Mouse (Mus musculus) MEL (cell line): ENCODE data around the gene Nudt3. TPM values are rescaled to one million over a fixed set of nuclear protein-coding genes. Genes with fewer than 3 reads are reported as not detected.

Experiments
- DNase-seq: peaks from one replicate; pipeline ENCODE4 v3.0.0; 2011; ENCODE audit warnings: low read depth, low spot score
- H3K27ac ChIP-seq: 2 replicates; pipeline ENCODE4 v1.5.1; 2012; ENCODE audit warnings: low read depth, mild to moderate bottlenecking, control low read depth, low read length, moderate library complexity; ENCODE audit not compliant: control insufficient read depth
- H3K27me3 ChIP-seq, 2 experiments: fragments of 150-350 bp in 1 of 2; sonication (generic) in 1 of 2; 2 replicates each; pipeline ENCODE4 v1.6.1; 2012; ENCODE audit warnings: low read length in 2 of 2, mild to moderate bottlenecking in 2 of 2, improper control_type of control experiment in 1 of 2, moderate library complexity in 1 of 2; ENCODE audit not compliant: insufficient read depth in 2 of 2, control insufficient read depth in 1 of 2
- H3K36me3 ChIP-seq, 2 experiments: 2 replicates each; pipeline ENCODE4 v1.6.1; 2012 to 2014; ENCODE audit warnings: low read length in 2 of 2, improper control_type of control experiment in 1 of 2, inconsistent platforms in 1 of 2, mild to moderate bottlenecking in 1 of 2; ENCODE audit not compliant: insufficient read depth in 2 of 2, control insufficient read depth in 1 of 2
- H3K4me1 ChIP-seq, 2 experiments: fragments of 150-350 bp in 1 of 2; sonication (generic) in 1 of 2; 2 replicates each; pipeline ENCODE4 v1.6.1; 2012; ENCODE audit warnings: low read length in 2 of 2, improper control_type of control experiment in 1 of 2, mild to moderate bottlenecking in 1 of 2; ENCODE audit not compliant: insufficient read depth in 2 of 2, control insufficient read depth in 1 of 2
- H3K4me3 ChIP-seq, 2 experiments: fragments of 150-350 bp in 1 of 2; sonication (generic) in 1 of 2; 2 replicates each; pipeline ENCODE4 v1.5.1; 2012; ENCODE audit warnings: low read depth in 2 of 2, low read length in 2 of 2, mild to moderate bottlenecking in 2 of 2, moderate library complexity in 2 of 2, control low read depth in 1 of 2, improper control_type of control experiment in 1 of 2; ENCODE audit not compliant: control insufficient read depth in 1 of 2, insufficient read depth in 1 of 2
- H3K79me2 ChIP-seq: 2 replicates; pipeline ENCODE4 v1.6.1; 2012; ENCODE audit warnings: mild to moderate bottlenecking, low read length, moderate library complexity; ENCODE audit not compliant: control insufficient read depth, poor library complexity, insufficient read depth
- H3K9ac ChIP-seq: 2 replicates; pipeline ENCODE4 v1.6.1; 2012; ENCODE audit warnings: low read depth, mild to moderate bottlenecking, control low read depth, low read length, moderate library complexity; ENCODE audit not compliant: control insufficient read depth, poor library complexity, severe bottlenecking
- H3K9me3 ChIP-seq: fragments of 150-350 bp; sonication (generic); replicated peaks from 2 replicates; pipeline ENCODE4 v1.6.1; 2012; ENCODE audit warnings: mild to moderate bottlenecking, low read length, improper control_type of control experiment, moderate library complexity; ENCODE audit not compliant: insufficient read depth
- BHLHE40 ChIP-seq: IDR thresholded peaks from 2 replicates; pipeline ENCODE4 v1.6.1; 2012; ENCODE audit warnings: low read depth, mild to moderate bottlenecking, inconsistent platforms, low read length, improper control_type of control experiment, borderline replicate concordance
- CHD2 ChIP-seq: IDR thresholded peaks from 2 replicates; pipeline ENCODE4 v1.6.1; 2011; ENCODE audit warnings: low read length, improper control_type of control experiment
- CTCF ChIP-seq, 3 experiments: IDR thresholded peaks in 2 of 3; conservative IDR thresholded peaks in 1 of 3; 2 replicates each; pipeline ENCODE4 v1.5.1; 2011 to 2012; ENCODE audit warnings: low read length in 3 of 3, low read depth in 2 of 3, mild to moderate bottlenecking in 2 of 3, improper control_type of control experiment in 1 of 3, inconsistent platforms in 1 of 3, mixed read lengths in 1 of 3, moderate library complexity in 1 of 3; ENCODE audit not compliant: control insufficient read depth in 1 of 3, insufficient read depth in 1 of 3, poor library complexity in 1 of 3, severe bottlenecking in 1 of 3
- ELF1 ChIP-seq: IDR thresholded peaks from 2 replicates; pipeline ENCODE4 v1.6.1; 2014; ENCODE audit warnings: low read depth, mild to moderate bottlenecking, inconsistent platforms, low read length, improper control_type of control experiment, moderate library complexity
- GABPA ChIP-seq: IDR thresholded peaks from 2 replicates; pipeline ENCODE4 v1.6.1; 2012; ENCODE audit warnings: low read depth, mild to moderate bottlenecking, inconsistent platforms, low read length, improper control_type of control experiment, moderate library complexity
- HCFC1 ChIP-seq: IDR thresholded peaks from 2 replicates; pipeline ENCODE4 v1.6.1; 2012; ENCODE audit warnings: low read depth, mild to moderate bottlenecking, inconsistent platforms, low read length, improper control_type of control experiment, moderate library complexity
- JUND ChIP-seq: IDR thresholded peaks from 2 replicates; pipeline ENCODE4 v1.6.1; 2011; ENCODE audit warnings: low read depth, mild to moderate bottlenecking, improper control_type of control experiment, low read length
- MAFK ChIP-seq: IDR thresholded peaks from 2 replicates; pipeline ENCODE4 v1.6.1; 2011; ENCODE audit warnings: low read depth, mild to moderate bottlenecking, low read length, improper control_type of control experiment, borderline replicate concordance
- MAX ChIP-seq: IDR thresholded peaks from 2 replicates; pipeline ENCODE4 v1.6.1; 2011; ENCODE audit warnings: low read length, improper control_type of control experiment
- MYB ChIP-seq: IDR thresholded peaks from 2 replicates; pipeline ENCODE4 v1.6.1; 2011; ENCODE audit warnings: mild to moderate bottlenecking, low read depth, low read length, improper control_type of control experiment
- NELFE ChIP-seq: IDR thresholded peaks from 2 replicates; pipeline ENCODE4 v1.6.1; 2011; ENCODE audit warnings: low read depth, low read length, improper control_type of control experiment
- POLR2A ChIP-seq, 2 experiments: IDR thresholded peaks; 2 replicates each; pipeline ENCODE4 v1.6.1; 2011 to 2012; ENCODE audit warnings: low read length in 2 of 2, mild to moderate bottlenecking in 2 of 2, control low read depth in 1 of 2, improper control_type of control experiment in 1 of 2, low read depth in 1 of 2, moderate library complexity in 1 of 2; ENCODE audit not compliant: control insufficient read depth in 1 of 2, insufficient read depth in 1 of 2, poor library complexity in 1 of 2
- POLR2AphosphoS2 ChIP-seq: IDR thresholded peaks from 2 replicates; pipeline ENCODE4 v1.6.1; 2011; ENCODE audit warnings: low read length, improper control_type of control experiment
- POLR2AphosphoS5 ChIP-seq: IDR thresholded peaks from 2 replicates; pipeline ENCODE4 v1.6.1; 2012; ENCODE audit warnings: low read depth, borderline replicate concordance, mild to moderate bottlenecking, inconsistent platforms, low read length, moderate library complexity, mixed read lengths
- RAD21 ChIP-seq: IDR thresholded peaks from 2 replicates; pipeline ENCODE4 v1.6.1; 2011; ENCODE audit warnings: mild to moderate bottlenecking, low read depth, low read length, improper control_type of control experiment
- TAL1 ChIP-seq: IDR thresholded peaks from 2 replicates; pipeline ENCODE4 v1.6.1; 2012; ENCODE audit warnings: mild to moderate bottlenecking, inconsistent platforms, low read length, moderate library complexity, mixed read lengths
- UBTF ChIP-seq: IDR thresholded peaks from 2 replicates; pipeline ENCODE4 v1.6.1; 2012; ENCODE audit warnings: low read depth, mild to moderate bottlenecking, inconsistent platforms, low read length, improper control_type of control experiment, moderate library complexity, borderline replicate concordance; ENCODE audit not compliant: insufficient read depth
- USF1 ChIP-seq: IDR thresholded peaks from 2 replicates; pipeline ENCODE4 v1.6.1; 2014; ENCODE audit warnings: low read depth, mild to moderate bottlenecking, inconsistent platforms, low read length, improper control_type of control experiment, moderate library complexity
- ZMIZ1 ChIP-seq: IDR thresholded peaks from 2 replicates; pipeline ENCODE4 v1.6.1; 2012; ENCODE audit warnings: low read depth, mild to moderate bottlenecking, inconsistent platforms, low read length, improper control_type of control experiment, moderate library complexity
- ZNF384 ChIP-seq: IDR thresholded peaks from 2 replicates; pipeline ENCODE4 v1.6.1; 2012; ENCODE audit warnings: low read depth, mild to moderate bottlenecking, inconsistent platforms, low read length, improper control_type of control experiment
- polyA plus RNA-seq, 2 experiments: library from polyadenylated mRNA; stranded (reverse) in 1 of 2; unstranded in 1 of 2; fragments of >175 nt in 1 of 2; fragments of >200 nt in 1 of 2; gene quantifications; 2 replicates each; pipeline versions ENCODE4 v1.2.1 to v1.2.4; 2012; ENCODE audit warnings: low replicate concordance in 2 of 2, low read depth in 1 of 2; ENCODE audit not compliant: insufficient read length in 2 of 2, insufficient read depth in 1 of 2, missing spikeins in 1 of 2
- total RNA-seq: library from RNA; depleted of rRNA; stranded (reverse); fragments of 300-350 nt; gene quantifications from 2 replicates; pipeline ENCODE4 v1.2.3, GENCODE M21; 2012

The Nudt3 gene
- total and polyA plus RNA-seq, 3 experiments, result 96.5 to 258 (median 97.0) TPM

DNA sequence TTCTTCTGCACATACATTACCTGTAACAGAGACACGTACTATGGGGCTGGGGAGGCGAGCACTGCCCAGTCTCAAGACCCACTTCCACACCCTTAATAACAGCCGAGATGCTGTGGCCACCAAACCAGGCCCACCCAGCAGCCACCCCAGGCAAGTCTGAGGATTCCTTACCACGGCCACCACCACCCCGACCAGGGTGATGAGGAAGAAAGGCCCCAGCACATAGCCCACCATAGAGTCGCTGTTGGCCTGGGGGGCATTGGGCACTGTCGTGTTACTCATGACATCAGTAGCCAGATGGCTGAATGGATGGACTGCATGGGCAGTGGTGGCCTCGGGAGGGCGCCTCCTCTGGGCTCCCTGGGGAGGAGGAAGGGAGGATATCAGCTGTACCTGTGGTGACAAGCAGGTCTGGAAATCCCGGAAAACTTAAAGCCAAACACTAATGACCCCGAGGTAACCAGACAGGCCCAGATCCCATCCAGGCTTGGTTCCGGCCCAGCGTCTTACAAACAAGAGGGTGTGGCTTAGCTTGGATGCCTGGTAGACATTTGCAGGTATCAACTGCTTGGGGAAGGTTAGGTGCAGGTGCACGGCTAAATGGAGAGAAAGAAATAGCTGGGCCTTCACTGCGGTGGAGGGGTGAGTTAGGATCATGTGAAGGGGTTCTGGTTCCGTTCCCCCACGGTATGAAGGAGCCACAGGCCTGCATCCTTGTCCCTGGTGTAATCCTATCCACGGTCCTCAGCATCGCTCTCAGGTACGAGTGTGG is 58.7 kb downstream of the Nudt3 start:
- peak overlapping the region; percentile 60 to 85 for H3K4me3 ChIP-seq
- H3K79me2 ChIP-seq, result peaks cover 14% of the 10 kb centered on the region
- no peaks in the 10 kb centered on the region for H3K27me3 ChIP-seq
- peak; percentile 69 for DNase-seq
- peaks cover 2 to 19% of the 10 kb centered on the region in 2 experiments for H3K4me1 ChIP-seq
- H3K9ac ChIP-seq, result peak overlapping the region; percentile 72
- H3K36me3 ChIP-seq, result peaks cover 5 to 18% of the 10 kb centered on the region in 2 experiments
- H3K27ac ChIP-seq, result peak overlapping the region; percentile 29; the same call in 1 of the 2 replicates
- H3K9me3 ChIP-seq, result no peaks in the 10 kb centered on the region
- TF ChIP-seq MYB, result 0 out of 2 replicates have a peak, but pooled peaks have one; percentile 33
- no peak for TF ChIP-seq ZNF384
- TF ChIP-seq USF1, result no peak
- TF ChIP-seq MAFK, result no peak
- TF ChIP-seq UBTF, result no peak
- no peak for TF ChIP-seq TAL1
- no peak for TF ChIP-seq CHD2
- TF ChIP-seq HCFC1, result 0 out of 2 replicates have a peak, but pooled peaks have one; percentile 23
- peak; percentile 92 for TF ChIP-seq POLR2AphosphoS2
- no peak for TF ChIP-seq RAD21
- no peak for TF ChIP-seq JUND
- TF ChIP-seq POLR2A (IDR thresholded peaks at IDR 0.05; ENCODE audit: control insufficient read depth in 1 of 2, insufficient read depth in 1 of 2, low read depth in 1 of 2, low read length in 2 of 2, poor library complexity in 1 of 2), result peak in 1 of 2 experiments; percentile 2; a peak in 1 of 4 replicates
- peak; percentile 16; the same call in 1 of the 2 replicates for TF ChIP-seq ZMIZ1
- TF ChIP-seq BHLHE40, result no peak
- peak; percentile 38 to 52 (median 42); a peak in 5 of 6 replicates for TF ChIP-seq CTCF (IDR thresholded peaks at IDR 0.05 in 2 of 3, conservative IDR thresholded peaks at IDR 0.05 in 1 of 3; ENCODE audit: control insufficient read depth in 1 of 3, insufficient read depth in 1 of 3, low read depth in 2 of 3, low read length in 3 of 3, poor library complexity in 1 of 3, severe bottlenecking in 1 of 3)
- TF ChIP-seq NELFE, result no peak; the same call in 1 of the 2 replicates
- no peak for TF ChIP-seq GABPA
- peak; percentile 71; the same call in 1 of the 2 replicates for TF ChIP-seq POLR2AphosphoS5
- TF ChIP-seq ELF1, result no peak
- no peak for TF ChIP-seq MAX
- TF ChIP-seq, all 39 proteins: peak for 7
